Mouse (Mus musculus) liver, adult 2 months (tissue): ENCODE data around the gene Pcgf5.

Experiments used
- CTCF ChIP-seq: fragments of 200-500 bp; IDR thresholded peaks from 2 replicates; pipeline ENCODE4 v1.5.1; 2011; ENCODE audit warnings: low read depth, low read length, control low read depth
- POLR2A ChIP-seq: fragments of 200-500 bp; IDR thresholded peaks from 2 replicates; pipeline ENCODE4 v1.6.1; 2011; ENCODE audit warnings: low read length, control low read depth; ENCODE audit not compliant: insufficient read depth; ENCODE audit errors: extremely low read depth

DNA sequence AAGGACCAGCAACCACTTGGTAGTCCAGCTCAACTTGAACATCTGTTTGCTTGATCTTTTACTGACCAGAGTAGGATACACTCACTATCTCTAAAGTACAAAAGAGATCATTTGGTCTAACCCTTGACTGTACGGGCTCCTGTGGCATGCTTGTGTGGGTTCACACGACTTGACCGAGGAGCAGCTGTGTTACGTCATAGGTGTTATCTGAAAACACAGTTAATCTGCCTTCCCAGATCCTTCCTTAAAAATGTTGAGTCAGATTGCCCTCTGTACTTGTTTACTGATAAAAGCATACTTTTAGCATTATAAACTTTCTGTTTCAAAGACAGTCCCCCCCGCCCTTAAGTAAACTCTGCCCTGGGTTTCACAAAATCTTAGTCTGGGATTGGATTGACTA lies 19.4 kb upstream of the Pcgf5 start:
- TF ChIP-seq POLR2A (no peak), CTCF (no peak)
